Mouse (Mus musculus) cortical plate, adult 2 months (tissue): ENCODE measurements around the gene Gstm6.

Experiments
- CTCF ChIP-seq: fragments of 200-500 bp; IDR thresholded peaks from 2 replicates; pipeline ENCODE4 v1.5.1; 2011; ENCODE audit warnings: mild to moderate bottlenecking, control low read depth, low read length; ENCODE audit not compliant: insufficient read depth; ENCODE audit errors: extremely low read depth
- POLR2A ChIP-seq: fragments of 200-500 bp; IDR thresholded peaks from 2 replicates; pipeline ENCODE4 v1.6.1; 2011; ENCODE audit warnings: mild to moderate bottlenecking, low read length, control low read depth; ENCODE audit not compliant: insufficient read depth; ENCODE audit errors: extremely low read depth

GRCm38 (mm10) chr3:107939403-107939802, 4.1 kb downstream of the Gstm6 start:
- TF ChIP-seq CTCF (peak; percentile 79), POLR2A (no peak)
